Mouse (Mus musculus): ENCODE results near the gene Shf.

DNA sequence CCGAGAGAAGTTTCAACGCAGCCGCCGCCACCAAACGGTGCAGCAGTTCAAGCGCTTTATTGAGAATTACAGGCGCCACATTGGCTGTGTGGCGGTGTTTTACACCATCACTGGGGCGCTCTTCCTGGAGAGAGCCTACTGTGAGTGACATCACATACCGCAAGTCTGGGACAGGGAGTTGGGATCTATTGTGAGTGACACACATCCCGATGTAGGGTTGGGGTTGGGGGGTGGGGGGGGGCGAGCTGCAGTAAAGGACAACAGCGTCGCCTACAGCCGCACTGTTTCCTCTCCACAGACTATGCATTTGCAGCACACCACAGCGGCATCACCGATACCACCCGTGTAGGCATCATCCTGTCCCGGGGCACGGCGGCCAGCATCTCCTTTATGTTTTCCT lies 31.7 kb downstream of the Shf start:
- no peak for TF ChIP-seq CTCF (IDR thresholded peaks at IDR 0.05; ENCODE audit: low read depth)
- TF ChIP-seq EP300 (optimal IDR thresholded peaks at IDR 0.05), result no peak

All from stomach, postnatal 0 days (tissue).